Mouse (Mus musculus) forebrain, embryonic 10.5 days (tissue): ENCODE measurements at regions not wholly inside any gene's neighbourhood (a gene's known extent, or its start where the extent isn't known, plus 50 kb on each side); places are given as distances from the start of the nearest gene placed in this dataset.

Source experiments
- DNase-seq: peaks from one replicate; pipeline ENCODE4 v3.0.0-alpha.2; 2017; ENCODE audit warnings: low spot score; ENCODE audit errors: extremely low spot score
- H3K27ac ChIP-seq: fragments of 300-500 bp; sonication (generic); 2 replicates; pipeline ENCODE4 v1.5.1; 2016; ENCODE audit warnings: mild to moderate bottlenecking
- H3K27me3 ChIP-seq: fragments of 300-500 bp; sonication (generic); 2 replicates; pipeline ENCODE4 v1.6.1; 2016; ENCODE audit warnings: mild to moderate bottlenecking; ENCODE audit not compliant: poor library complexity, severe bottlenecking
- H3K36me3 ChIP-seq: fragments of 300-500 bp; sonication (generic); replicated peaks from 2 replicates; pipeline ENCODE4 v1.6.1; 2016; ENCODE audit warnings: mild to moderate bottlenecking, moderate library complexity
- H3K4me1 ChIP-seq: fragments of 300-500 bp; sonication (generic); 2 replicates; pipeline ENCODE4 v1.6.1; 2016
- H3K4me3 ChIP-seq: fragments of 300-500 bp; sonication (generic); 2 replicates; pipeline ENCODE4 v1.5.1; 2016; ENCODE audit warnings: mild to moderate bottlenecking, moderate library complexity
- H3K9me3 ChIP-seq: fragments of 300-500 bp; sonication (generic); 2 replicates; pipeline ENCODE4 v1.6.1; 2016; ENCODE audit warnings: mild to moderate bottlenecking, moderate library complexity
- WGBS: fragments of 180-500 bp; shearing (Covaris S2); methylation state at CpG from one replicate; pipeline ENCODE4 v1.1.7; 2016; 5-methylcytosine and 5-hydroxymethylcytosine counted together

- Histone ChIP-seq H3K27ac (no peak overlapping the region), H3K4me1 (no peaks in the 10 kb centered on the region), H3K4me3 (no peak overlapping the region), H3K27me3 (no peaks in the 10 kb centered on the region), H3K36me3 (no peaks in the 10 kb centered on the region), H3K9me3 (no peaks in the 10 kb centered on the region)
- WGBS, result 65% methylated on average over 2 of the region's 2 CpGs
- no peak for DNase-seq
Measured at GRCm38 (mm10) chr15:8903651-8904050, 64.1 kb upstream of the Ranbp3l start.

DNA sequence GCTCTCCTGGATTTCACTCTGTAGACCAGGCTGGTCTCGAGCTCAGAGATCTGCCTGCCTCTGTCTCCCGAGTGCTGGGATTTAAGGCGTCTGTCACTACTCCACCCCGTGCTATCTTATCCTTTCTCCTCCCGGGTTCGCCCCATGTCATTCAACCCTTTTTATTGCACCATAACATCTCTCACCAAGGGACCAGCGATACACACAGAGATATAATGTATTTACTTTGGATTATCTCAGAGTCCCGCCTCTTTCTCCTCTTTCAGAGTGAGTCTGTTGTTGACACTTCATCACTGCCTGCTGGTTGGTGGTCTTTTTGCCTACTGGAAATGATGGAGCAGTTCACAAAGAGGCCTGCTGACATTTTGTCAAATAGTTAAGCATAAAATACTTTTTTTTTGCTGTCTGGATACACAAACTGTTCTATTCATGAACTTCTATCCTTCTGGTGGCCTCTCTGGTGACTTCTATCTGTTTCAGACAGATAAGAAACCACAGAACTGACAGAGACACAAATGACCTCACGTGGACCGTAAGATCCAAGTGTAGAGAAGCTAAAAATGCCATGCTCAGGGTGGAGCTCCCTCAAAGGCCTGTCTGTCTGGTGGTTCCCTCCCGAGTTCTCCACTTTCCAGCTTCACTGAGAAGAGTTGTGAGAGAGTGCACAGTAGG, 70.1 kb upstream of the Ranbp3l start:
- DNase-seq, result no peak
- no peak overlapping the region for H3K27ac ChIP-seq
- no peaks in the 10 kb centered on the region for H3K36me3 ChIP-seq
- no peak overlapping the region for H3K4me3 ChIP-seq
- no peaks in the 10 kb centered on the region for H3K4me1 ChIP-seq
- H3K27me3 ChIP-seq, result no peaks in the 10 kb centered on the region
- WGBS, result 86% methylated on average over 11 of the region's 11 CpGs
- no peaks in the 10 kb centered on the region for H3K9me3 ChIP-seq

DNA sequence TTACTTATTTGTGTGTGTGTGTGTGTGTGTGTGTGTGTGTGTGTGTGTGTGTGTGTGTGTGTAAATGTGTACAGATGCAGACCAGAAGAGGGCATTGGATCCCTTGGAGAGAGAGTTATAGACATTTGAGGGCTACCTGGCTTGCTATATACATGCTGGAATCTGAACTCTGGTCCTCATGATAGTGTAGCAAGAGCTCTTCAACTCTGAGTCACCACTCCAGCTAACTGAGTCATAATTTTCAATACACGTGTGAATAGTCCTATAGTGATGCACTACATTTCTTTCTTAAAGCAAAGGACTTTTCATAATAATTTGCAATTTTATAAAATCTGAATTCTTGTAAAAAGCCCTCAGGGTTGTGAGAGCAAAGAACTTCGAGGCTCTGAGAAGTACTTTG, 70.9 kb upstream of the Ranbp3l start:
- H3K9me3 ChIP-seq, result no peaks in the 10 kb centered on the region
- H3K4me1 ChIP-seq, result no peaks in the 10 kb centered on the region
- no peaks in the 10 kb centered on the region for H3K27me3 ChIP-seq
- H3K27ac ChIP-seq, result no peak overlapping the region
- no peak overlapping the region for H3K4me3 ChIP-seq
- WGBS, result 88% methylated on average over 2 of the region's 2 CpGs
- no peak for DNase-seq
- no peaks in the 10 kb centered on the region for H3K36me3 ChIP-seq

DNA sequence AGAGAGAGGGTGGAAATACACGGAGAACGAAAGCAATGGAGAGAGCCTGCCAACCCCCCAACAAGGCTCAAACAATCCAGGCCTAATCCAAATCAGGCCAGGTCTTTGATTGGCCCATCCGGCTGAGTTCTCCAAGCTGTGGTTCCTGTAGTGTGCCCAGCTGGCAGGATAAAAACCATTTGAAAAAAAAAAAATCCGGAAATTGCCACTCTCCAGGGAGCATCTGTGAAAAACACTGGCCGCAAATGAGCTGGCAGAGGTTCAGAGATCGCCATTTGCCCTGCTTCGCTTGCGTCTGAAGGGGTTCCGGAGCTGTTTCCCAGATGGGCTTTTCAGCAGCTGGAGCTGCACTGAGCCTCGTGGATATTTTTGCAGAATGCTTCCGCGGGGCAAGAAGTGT, 71.4 kb upstream of the Ranbp3l start:
- no peak for DNase-seq
- H3K36me3 ChIP-seq, result no peaks in the 10 kb centered on the region
- no peak overlapping the region for H3K27ac ChIP-seq
- 90% methylated on average over 12 of the region's 12 CpGs for WGBS
- no peak overlapping the region for H3K4me3 ChIP-seq
- H3K27me3 ChIP-seq, result no peaks in the 10 kb centered on the region
- no peaks in the 10 kb centered on the region for H3K9me3 ChIP-seq
- H3K4me1 ChIP-seq, result no peaks in the 10 kb centered on the region

- Histone ChIP-seq H3K27ac (no peak overlapping the region), H3K4me3 (no peak overlapping the region), H3K27me3 (no peaks in the 10 kb centered on the region), H3K9me3 (no peaks in the 10 kb centered on the region), H3K36me3 (no peaks in the 10 kb centered on the region), H3K4me1 (peaks cover 13% of the 10 kb centered on the region)
- over 99% methylated on average over 3 of the region's 3 CpGs for WGBS
- DNase-seq, result no peak
Measured at GRCm38 (mm10) chr15:8885585-8885984, 82.2 kb upstream of the Ranbp3l start.

DNA sequence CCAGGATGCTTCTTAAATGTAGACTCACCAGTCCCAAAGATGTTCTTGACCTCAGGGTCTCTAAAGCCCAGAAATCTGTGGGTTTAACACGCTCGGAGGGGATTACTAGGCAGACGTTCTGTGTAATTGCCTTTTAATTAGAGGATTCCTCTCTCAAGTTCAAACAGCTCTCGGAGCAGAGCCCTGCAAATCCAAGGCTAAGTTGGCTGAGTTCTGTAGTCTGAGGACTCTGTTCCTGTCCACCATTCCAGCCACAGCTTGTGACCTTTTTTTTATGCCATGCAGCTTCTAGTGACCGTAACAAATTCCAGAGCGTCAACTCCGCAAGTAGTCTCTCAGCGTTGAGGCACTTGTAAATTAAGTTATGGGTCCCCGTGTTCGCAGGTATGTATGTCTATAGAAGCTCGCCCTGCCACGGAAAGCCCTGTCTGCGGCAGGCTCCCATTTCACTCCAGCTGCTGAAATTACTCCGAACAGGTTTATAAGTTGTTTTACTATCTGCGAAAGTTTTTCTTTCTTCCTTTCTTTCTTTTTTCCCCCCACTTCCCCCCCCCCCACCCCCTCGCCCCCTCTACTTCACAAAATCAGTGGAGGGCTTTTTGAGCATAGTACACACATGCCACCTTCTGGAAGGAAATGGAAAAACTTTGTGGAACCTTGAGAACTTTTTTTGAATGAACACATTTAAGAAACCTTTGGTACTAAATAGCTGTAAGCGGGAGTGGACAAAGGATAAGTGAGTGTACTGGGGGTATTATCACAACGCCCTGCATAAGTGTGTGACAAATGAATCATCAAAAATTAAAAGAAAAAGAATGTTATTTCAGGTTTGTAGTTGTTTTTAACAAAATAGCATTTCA, 82.9 kb upstream of the Ranbp3l start:
- 64% methylated on average over 18 of the region's 18 CpGs for WGBS
- Histone ChIP-seq H3K27me3 (no peaks in the 10 kb centered on the region), H3K4me3 (no peak overlapping the region), H3K27ac (peak overlapping the region; percentile 53; the same call in 1 of the 2 replicates), H3K4me1 (peaks cover 13% of the 10 kb centered on the region), H3K9me3 (no peaks in the 10 kb centered on the region), H3K36me3 (no peaks in the 10 kb centered on the region)
- no peak for DNase-seq

DNA sequence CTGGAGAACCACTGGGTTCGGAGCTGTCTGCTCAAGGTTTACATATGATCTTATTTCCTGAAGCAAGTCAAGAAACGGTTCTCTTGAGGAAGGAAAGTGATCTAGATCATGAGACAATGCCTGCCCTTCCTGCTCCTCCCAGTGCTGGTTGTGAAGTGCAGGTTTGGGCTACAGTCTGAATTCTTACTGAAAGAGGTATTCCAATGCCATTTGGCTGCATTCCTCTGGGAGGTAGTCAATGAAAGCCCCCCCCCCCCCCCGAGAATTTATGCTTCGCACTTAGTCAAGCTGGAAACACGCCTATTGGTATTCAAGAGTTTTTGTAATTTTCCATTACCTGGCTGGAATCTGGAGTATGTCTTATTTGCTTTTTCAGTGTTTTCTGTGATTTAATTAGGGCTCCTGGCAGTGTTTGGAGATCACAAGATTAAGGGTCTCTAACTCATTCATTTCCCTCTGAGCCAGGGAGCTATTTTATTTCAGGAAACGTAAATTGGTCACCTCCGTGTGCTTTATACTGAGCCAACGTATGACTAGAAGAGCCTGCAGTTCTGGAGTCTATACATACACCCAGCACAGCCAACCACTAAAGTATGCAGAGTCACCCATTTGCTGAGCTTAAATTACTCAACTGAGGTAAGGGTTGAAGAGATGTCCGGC, 84.7 kb upstream of the Ranbp3l start:
- H3K27me3 ChIP-seq, result no peaks in the 10 kb centered on the region
- WGBS, result 87% methylated on average over 9 of the region's 9 CpGs

DNA sequence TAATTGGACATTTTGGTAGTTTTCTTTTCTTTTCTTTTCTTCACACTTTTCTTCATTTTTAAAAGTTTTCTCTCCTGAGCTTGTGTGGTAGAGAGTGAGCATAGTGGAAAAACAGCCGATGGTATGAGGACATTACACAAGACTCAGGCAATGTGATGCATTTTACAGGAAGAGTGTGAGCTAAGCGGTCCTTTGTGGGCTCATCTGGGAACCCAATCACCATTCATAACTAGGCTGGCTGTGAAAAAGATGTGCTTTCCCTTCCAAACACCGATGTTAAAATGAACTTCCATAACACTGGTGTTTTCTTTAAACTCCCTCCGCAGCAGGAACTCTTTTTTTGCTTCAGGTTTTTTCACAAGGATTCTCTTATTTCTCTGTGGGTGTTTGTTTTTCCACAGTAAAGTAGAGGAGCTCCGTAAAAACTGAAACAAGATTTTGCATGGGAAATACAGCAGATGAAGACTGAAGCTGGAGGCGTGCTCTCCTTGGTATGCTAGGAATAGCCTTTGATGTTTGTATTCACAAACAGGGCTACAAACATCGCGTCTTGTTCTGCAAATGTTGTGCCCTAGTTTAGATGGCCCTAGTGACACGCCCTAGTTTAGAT, 92.8 kb upstream of the Ranbp3l start:
- H3K9me3 ChIP-seq, result no peaks in the 10 kb centered on the region
- 89% methylated on average over 9 of the region's 9 CpGs for WGBS
- no peaks in the 10 kb centered on the region for H3K36me3 ChIP-seq
- no peaks in the 10 kb centered on the region for H3K4me1 ChIP-seq
- no peak for DNase-seq
- no peak overlapping the region for H3K27ac ChIP-seq
- H3K27me3 ChIP-seq, result no peaks in the 10 kb centered on the region
- no peak overlapping the region for H3K4me3 ChIP-seq

More for the DNA sequence above, 84.7 kb upstream of the Ranbp3l start:
- no peak overlapping the region for H3K4me3 ChIP-seq
- H3K27ac ChIP-seq, result no peak overlapping the region
- H3K4me1 ChIP-seq, result peaks cover 13% of the 10 kb centered on the region
- H3K9me3 ChIP-seq, result no peaks in the 10 kb centered on the region
- DNase-seq, result no peak
- no peaks in the 10 kb centered on the region for H3K36me3 ChIP-seq

DNA sequence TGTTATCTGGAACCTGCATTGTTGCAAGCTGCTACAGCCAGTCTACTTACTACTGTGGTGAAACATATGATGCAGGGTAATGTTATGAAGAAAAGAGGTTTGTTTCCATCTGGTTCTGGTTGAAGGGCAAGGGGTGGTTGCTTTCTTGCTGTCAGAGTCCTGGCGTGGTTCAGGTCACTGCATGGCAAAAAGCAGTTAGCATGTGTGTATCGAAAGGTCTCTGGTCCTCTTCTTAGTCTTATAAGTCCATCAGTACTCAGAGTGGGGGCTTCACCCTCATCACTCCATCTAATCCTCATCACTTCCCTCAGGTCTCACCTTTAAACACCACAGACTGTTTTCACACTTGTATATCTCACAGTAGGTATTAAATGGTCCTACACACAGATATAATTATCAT, 99.7 kb upstream of the Ranbp3l start:
- DNase-seq, result no peak
- 85% methylated on average over 2 of the region's 2 CpGs for WGBS
- Histone ChIP-seq H3K27ac (no peak overlapping the region), H3K4me1 (peaks cover 24% of the 10 kb centered on the region), H3K9me3 (no peaks in the 10 kb centered on the region), H3K4me3 (no peak overlapping the region), H3K27me3 (no peaks in the 10 kb centered on the region), H3K36me3 (no peaks in the 10 kb centered on the region)

GRCm38 (mm10) chr15:8867160-8867891, 100.4 kb upstream of the Ranbp3l start:
- 57% methylated on average over 7 of the region's 7 CpGs for WGBS
- no peaks in the 10 kb centered on the region for H3K9me3 ChIP-seq
- no peak overlapping the region for H3K4me3 ChIP-seq
- peaks cover 24% of the 10 kb centered on the region for H3K4me1 ChIP-seq
- no peaks in the 10 kb centered on the region for H3K27me3 ChIP-seq
- peak overlapping the region; percentile 20; the same call in 1 of the 2 replicates for H3K27ac ChIP-seq
- no peak for DNase-seq
- no peaks in the 10 kb centered on the region for H3K36me3 ChIP-seq

DNA sequence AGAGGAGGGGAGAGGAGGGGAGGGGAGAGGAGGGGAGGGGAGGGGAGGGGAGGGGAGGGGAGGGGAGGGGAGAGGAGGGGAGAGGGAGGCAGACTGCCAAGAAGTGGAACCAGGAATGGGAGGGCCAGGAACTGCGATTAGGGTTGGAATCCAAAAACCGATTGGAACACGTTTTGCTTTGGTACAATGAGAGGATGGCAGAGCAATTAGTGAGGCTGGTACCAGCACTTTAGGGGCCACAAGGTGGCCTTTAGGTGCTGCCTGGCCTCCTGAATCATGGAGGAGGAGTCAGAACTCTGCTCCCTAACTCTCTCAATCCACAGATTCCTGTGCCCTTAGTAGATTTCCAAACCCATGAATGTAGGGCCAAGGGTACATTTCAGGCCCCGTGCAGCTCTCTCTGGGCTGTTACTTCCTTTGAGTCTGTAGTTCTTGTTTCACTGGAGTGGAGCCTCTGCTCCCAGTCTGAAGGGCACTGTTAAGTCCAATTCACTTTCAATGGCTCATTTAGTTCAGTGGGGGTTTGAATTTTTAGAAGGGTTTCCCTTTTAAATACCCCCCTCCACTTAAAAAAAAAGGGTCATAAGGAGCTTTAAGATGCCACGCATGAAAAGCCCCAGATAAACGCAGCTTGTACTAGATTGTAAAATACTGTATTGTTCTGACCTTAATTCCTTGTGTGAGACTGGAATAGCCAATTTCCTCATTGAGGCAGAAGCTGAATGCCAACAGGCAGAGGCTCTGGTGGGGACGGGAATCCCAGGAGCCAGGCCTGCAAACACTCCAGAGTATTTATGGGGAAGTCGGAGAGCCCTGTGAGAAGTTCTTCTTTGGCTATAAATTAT, 102.4 kb upstream of the Ranbp3l start:
- Histone ChIP-seq H3K4me1 (peaks cover 24% of the 10 kb centered on the region), H3K27me3 (no peaks in the 10 kb centered on the region), H3K27ac (peak overlapping the region; percentile 72), H3K36me3 (no peaks in the 10 kb centered on the region), H3K9me3 (peaks cover 5% of the 10 kb centered on the region; the same call in 1 of the 2 replicates), H3K4me3 (no peak overlapping the region)
- WGBS, result 58% methylated on average over 8 of the region's 8 CpGs
- no peak for DNase-seq
